ENCODE assay signal across 11 mouse cellular contexts in genomic region chr4:132251596-132251995, GRCm38 (mm10).
"Had no signal": no experiment of that assay in that cellular context is flagged by ENCODE, and none has a peak within 500 bp of the region (broad histone marks: within the 10 kb centered on the region; RNA-seq: fewer than 3 reads in every experiment).

No protein-coding gene starts in this region.

- H3K27ac ChIP-seq: limb, embryonic 12.5 days; liver, embryonic 13.5 days; midbrain, embryonic 13.5 days; neural tube, embryonic 15.5 days had no signal

- H3K27me3 ChIP-seq: limb, embryonic 12.5 days; liver, embryonic 13.5 days; midbrain, embryonic 13.5 days; neural tube, embryonic 15.5 days had no signal

- H3K9ac ChIP-seq: limb, embryonic 12.5 days; liver, embryonic 13.5 days; liver, postnatal 0 days; midbrain, embryonic 13.5 days; neural tube, embryonic 15.5 days had no signal

- H3K4me3 ChIP-seq: limb, embryonic 12.5 days; liver, embryonic 13.5 days; midbrain, embryonic 13.5 days; myocyte; neural tube, embryonic 15.5 days had no signal

- H3K9me3 ChIP-seq: limb, embryonic 12.5 days; liver, embryonic 13.5 days; midbrain, embryonic 13.5 days; neural tube, embryonic 15.5 days had no signal

- H3K4me2 ChIP-seq: limb, embryonic 12.5 days; liver, embryonic 13.5 days; midbrain, embryonic 13.5 days; neural tube, embryonic 15.5 days had no signal

- ATAC-seq: liver, postnatal 0 days; midbrain, embryonic 13.5 days had no signal

- H3K4me1 ChIP-seq: limb, embryonic 12.5 days; neural tube, embryonic 15.5 days had no signal

- DNase-seq: kidney, adult 8-10 months; kidney, postnatal 25 days; liver; liver, embryonic 13.5 days; liver, postnatal 0 days; thymus, adult 18-20 months; thymus, postnatal 14 days had no signal
